Mouse (Mus musculus) myocyte (in vitro differentiated cells): Measurements from ENCODE around the gene Gtf2h4. TPM values are rescaled to one million over a fixed set of nuclear protein-coding genes. Genes with fewer than 3 reads are reported as not detected.

Experiments
- H3K27me3 ChIP-seq: one replicate; pipeline ENCODE4 v1.6.1; 2011; ENCODE audit not compliant: control insufficient read depth, insufficient read depth, insufficient read length
- H3K36me3 ChIP-seq: one replicate; pipeline ENCODE4 v1.6.1; 2011; ENCODE audit not compliant: control insufficient read depth, insufficient read depth
- H3K4me2 ChIP-seq: one replicate; pipeline ENCODE4 v1.6.1; 2011; ENCODE audit warnings: low read depth, control low read depth
- H3K4me3 ChIP-seq: one replicate; pipeline ENCODE4 v1.5.1; 2011; ENCODE audit warnings: mild to moderate bottlenecking, control low read depth, moderate library complexity
- H3K79me2 ChIP-seq: one replicate; pipeline ENCODE4 v1.6.1; 2011; ENCODE audit not compliant: control insufficient read depth, insufficient read depth
- H3ac ChIP-seq: one replicate; pipeline ENCODE4 v1.6.1; 2011; ENCODE audit not compliant: control insufficient read depth, insufficient read length
- CEBPB ChIP-seq: IDR thresholded peaks from 2 replicates; pipeline ENCODE4 v1.6.1; 2011; ENCODE audit warnings: mild to moderate bottlenecking, moderate library complexity; ENCODE audit not compliant: poor library complexity, insufficient read depth, severe bottlenecking
- E2F4 ChIP-seq: IDR thresholded peaks from one replicate; pipeline ENCODE4 v1.6.1; 2011; ENCODE audit warnings: mild to moderate bottlenecking, control low read depth, moderate library complexity; ENCODE audit not compliant: insufficient read depth
- MAX ChIP-seq: IDR thresholded peaks from one replicate; pipeline ENCODE4 v1.6.1; 2011; ENCODE audit warnings: low read depth, mild to moderate bottlenecking, control low read depth
- MYOD1 ChIP-seq, 3 experiments: IDR thresholded peaks; one replicate each; pipeline ENCODE4 v1.6.1; 2011; ENCODE audit warnings: control low read depth in 2 of 3, low read depth in 2 of 3, mild to moderate bottlenecking in 2 of 3, moderate library complexity in 1 of 3; ENCODE audit not compliant: insufficient read length in 2 of 3, control insufficient read depth in 1 of 3
- MYOG ChIP-seq, 3 experiments: IDR thresholded peaks; one replicate each; pipeline ENCODE4 v1.6.1; 2011; ENCODE audit warnings: control low read depth in 2 of 3, low read depth in 2 of 3, mild to moderate bottlenecking in 2 of 3; ENCODE audit not compliant: insufficient read length in 2 of 3, control insufficient read depth in 1 of 3, insufficient read depth in 1 of 3
- POLR2A ChIP-seq: IDR thresholded peaks from one replicate; pipeline ENCODE4 v1.6.1; 2011; ENCODE audit warnings: low read depth, mild to moderate bottlenecking, control low read depth, moderate library complexity; ENCODE audit not compliant: insufficient read length
- POLR2AphosphoS2 ChIP-seq: IDR thresholded peaks from one replicate; pipeline ENCODE4 v1.6.1; 2011; ENCODE audit warnings: low read depth, control low read depth; ENCODE audit not compliant: insufficient read length
- REST ChIP-seq: IDR thresholded peaks from one replicate; pipeline ENCODE4 v1.6.1; 2011; ENCODE audit warnings: mild to moderate bottlenecking, control low read depth, moderate library complexity; ENCODE audit not compliant: insufficient read depth, insufficient read length
- SRF ChIP-seq: IDR thresholded peaks from one replicate; pipeline ENCODE4 v1.6.1; 2011; ENCODE audit warnings: low read depth; ENCODE audit not compliant: control insufficient read depth, insufficient read length
- TCF12 ChIP-seq: IDR thresholded peaks from one replicate; pipeline ENCODE4 v1.6.1; 2011; ENCODE audit warnings: mild to moderate bottlenecking, control low read depth; ENCODE audit not compliant: poor library complexity, insufficient read depth, severe bottlenecking
- TCF3 ChIP-seq: IDR thresholded peaks from one replicate; pipeline ENCODE4 v1.6.1; 2011; ENCODE audit warnings: low read depth, control low read depth; ENCODE audit not compliant: insufficient read length
- USF1 ChIP-seq: IDR thresholded peaks from one replicate; pipeline ENCODE4 v1.6.1; 2011; ENCODE audit warnings: low read depth, mild to moderate bottlenecking, control low read depth, moderate library complexity
- polyA plus RNA-seq: library from polyadenylated mRNA; unstranded; fragments of >200 nt; fragmentation: generic; extraction: Trizol; gene quantifications from one replicate; pipeline ENCODE4 v1.2.1, GENCODE M21; 2012; ENCODE audit warnings: missing spikeins

The Gtf2h4 gene
- polyA plus RNA-seq, 1 experiment: 27.4 TPM

GRCm38 (mm10) chr17:35636363-35636762, 37.2 kb downstream of the Gtf2h4 start:
- Histone ChIP-seq H3K4me2 (peak overlapping the region; percentile 38), H3K4me3 (peak overlapping the region; percentile 7), H3K27me3 (peaks cover 15% of the 10 kb centered on the region), H3K79me2 (no peaks in the 10 kb centered on the region), H3K36me3 (no peaks in the 10 kb centered on the region), H3ac (no peak overlapping the region)
- TF ChIP-seq POLR2A (no peak), MAX (no peak), E2F4 (no peak), USF1 (no peak)

- Histone ChIP-seq H3ac (no peak overlapping the region), H3K4me2 (peak overlapping the region; percentile 84), H3K79me2 (no peaks in the 10 kb centered on the region), H3K36me3 (no peaks in the 10 kb centered on the region), H3K27me3 (peaks cover 16% of the 10 kb centered on the region), H3K4me3 (peak overlapping the region; percentile 7)
- no peak for TF ChIP-seq REST
- no peak for TF ChIP-seq MYOD1 (IDR thresholded peaks at IDR 0.05; ENCODE audit: control insufficient read depth in 1 of 3, insufficient read length in 2 of 3, low read depth in 2 of 3)
- no peak for TF ChIP-seq USF1
- TF ChIP-seq E2F4: no peak
- TF ChIP-seq TCF12: no peak
- TF ChIP-seq TCF3: no peak
- TF ChIP-seq MYOG (IDR thresholded peaks at IDR 0.05; ENCODE audit: control insufficient read depth in 1 of 3, insufficient read depth in 1 of 3, insufficient read length in 2 of 3, low read depth in 2 of 3): no peak
- no peak for TF ChIP-seq POLR2AphosphoS2
Observed at GRCm38 (mm10) chr17:35635699-35636111, 37.8 kb downstream of the Gtf2h4 start.

- H3K79me2 ChIP-seq: no peaks in the 10 kb centered on the region
- no peaks in the 10 kb centered on the region for H3K36me3 ChIP-seq
- no peak overlapping the region for H3K4me2 ChIP-seq
- no peak for TF ChIP-seq POLR2AphosphoS2
- TF ChIP-seq TCF12: no peak
- no peak for TF ChIP-seq SRF
- TF ChIP-seq MYOG (IDR thresholded peaks at IDR 0.05; ENCODE audit: control insufficient read depth in 1 of 3, insufficient read depth in 1 of 3, insufficient read length in 2 of 3, low read depth in 2 of 3): no peak
- no peak for TF ChIP-seq TCF3
- TF ChIP-seq REST: no peak
- peak overlapping the region; percentile 7 for H3K4me3 ChIP-seq
- no peak overlapping the region for H3ac ChIP-seq
- peaks cover 16% of the 10 kb centered on the region for H3K27me3 ChIP-seq
Observed at GRCm38 (mm10) chr17:35635202-35635601, 38.3 kb downstream of the Gtf2h4 start.

- TF ChIP-seq POLR2A (no peak), POLR2AphosphoS2 (no peak), SRF (no peak), MAX (no peak), TCF3 (no peak)
- H3ac ChIP-seq: no peak overlapping the region
- no peaks in the 10 kb centered on the region for H3K36me3 ChIP-seq
- H3K79me2 ChIP-seq: no peaks in the 10 kb centered on the region
- H3K4me3 ChIP-seq: no peak overlapping the region
- H3K4me2 ChIP-seq: no peak overlapping the region
- H3K27me3 ChIP-seq: peaks cover 16% of the 10 kb centered on the region
Observed at GRCm38 (mm10) chr17:35633992-35634391, 39.5 kb downstream of the Gtf2h4 start.

- Histone ChIP-seq H3K4me3 (no peak within 1 kb of the TSS), H3K36me3 (no peaks in the 10 kb centered on the region), H3K4me2 (no peak within 1 kb of the TSS), H3K79me2 (no peaks in the 10 kb centered on the region), H3K27me3 (peaks cover 11% of the 10 kb centered on the region), H3ac (no peak within 1 kb of the TSS)
- no peak for TF ChIP-seq SRF
- no peak for TF ChIP-seq POLR2AphosphoS2
- no peak for TF ChIP-seq USF1
- no peak for TF ChIP-seq MAX
- no peak for TF ChIP-seq TCF3
- no peak for TF ChIP-seq E2F4
- TF ChIP-seq MYOG (IDR thresholded peaks at IDR 0.05; ENCODE audit: control insufficient read depth in 1 of 3, insufficient read depth in 1 of 3, insufficient read length in 2 of 3, low read depth in 2 of 3): no peak
- TF ChIP-seq CEBPB: no peak
- TF ChIP-seq MYOD1 (IDR thresholded peaks at IDR 0.05; ENCODE audit: control insufficient read depth in 1 of 3, insufficient read length in 2 of 3, low read depth in 2 of 3): no peak
- TF ChIP-seq TCF12: no peak
- TF ChIP-seq REST: no peak
- no peak for TF ChIP-seq POLR2A
Observed at GRCm38 (mm10) chr17:35626537-35626936, 47.0 kb downstream of the Gtf2h4 start, which contains the start of gene Gm9573. Gene Gm9573 (minus strand): TSS chr17:35626637.

Other genes with a start within 250 kb of the Gtf2h4 start
- gene H2-Q6, start 248.9 kb downstream of the Gtf2h4 start, polyA plus RNA-seq: not detected
- 0.06 TPM for gene H2-Q7, start 234.6 kb downstream of the Gtf2h4 start, polyA plus RNA-seq
- gene H2-Q10, start 203.7 kb downstream of the Gtf2h4 start, polyA plus RNA-seq: 0.02 TPM
- not detected for gene Pou5f1, start 167.7 kb downstream of the Gtf2h4 start, polyA plus RNA-seq
- gene Tcf19, start 156.9 kb downstream of the Gtf2h4 start, polyA plus RNA-seq: 11.1 TPM
- gene Cchcr1, start 156.6 kb downstream of the Gtf2h4 start, polyA plus RNA-seq: 8.8 TPM
- 0.07 TPM for gene Psors1c2, start 140.5 kb downstream of the Gtf2h4 start, polyA plus RNA-seq
- 55.4 TPM for gene Cdsn, start 121.6 kb downstream of the Gtf2h4 start, polyA plus RNA-seq
- gene 2300002M23Rik, start 106.3 kb downstream of the Gtf2h4 start, polyA plus RNA-seq: not detected
- not detected for gene Sfta2, start 72.2 kb downstream of the Gtf2h4 start, polyA plus RNA-seq
- not detected for gene Gm9573, start 47.1 kb downstream of the Gtf2h4 start, polyA plus RNA-seq
- gene Mucl3, start 30.0 kb downstream of the Gtf2h4 start, polyA plus RNA-seq: 0.05 TPM
- 13.7 TPM for gene Vars2, start 6.1 kb downstream of the Gtf2h4 start, polyA plus RNA-seq
- 65.6 TPM for gene Ddr1, start 30.9 kb upstream of the Gtf2h4 start, polyA plus RNA-seq
- gene Ier3, start 147.9 kb upstream of the Gtf2h4 start, polyA plus RNA-seq: 45.1 TPM
- 107 TPM for gene Flot1, start 149.5 kb upstream of the Gtf2h4 start, polyA plus RNA-seq
- gene Tubb5, start 164.6 kb upstream of the Gtf2h4 start, polyA plus RNA-seq: 692 TPM
- 7.0 TPM for gene Mdc1, start 167.8 kb upstream of the Gtf2h4 start, polyA plus RNA-seq
- 18.5 TPM for gene Nrm, start 187.6 kb upstream of the Gtf2h4 start, polyA plus RNA-seq
- gene Ppp1r18, start 191.9 kb upstream of the Gtf2h4 start, polyA plus RNA-seq: 46.2 TPM
- gene Dhx16, start 206.1 kb upstream of the Gtf2h4 start, polyA plus RNA-seq: 29.4 TPM
- gene 2310061I04Rik, start 223.7 kb upstream of the Gtf2h4 start, polyA plus RNA-seq: 33.7 TPM
- gene Atat1, start 236.3 kb upstream of the Gtf2h4 start, polyA plus RNA-seq: 23.1 TPM
- 104 TPM for gene Mrps18b, start 242.7 kb upstream of the Gtf2h4 start, polyA plus RNA-seq
- gene Ppp1r10, start 242.7 kb upstream of the Gtf2h4 start, polyA plus RNA-seq: 32.9 TPM